Mouse (Mus musculus) small intestine, adult 2 months (tissue): ENCODE measurements around the gene Slc38a3.

ENCODE experiments used
- CTCF ChIP-seq: fragments of 200-500 bp; IDR thresholded peaks from 2 replicates; pipeline ENCODE4 v1.5.1; 2012; ENCODE audit warnings: low read depth, mild to moderate bottlenecking, control low read depth, inconsistent platforms, low read length, moderate library complexity, mixed read lengths; ENCODE audit not compliant: insufficient replicate concordance, insufficient read length; ENCODE audit errors: extremely low read depth
- POLR2A ChIP-seq: fragments of 200-500 bp; IDR thresholded peaks from 2 replicates; pipeline ENCODE4 v1.6.1; 2012; ENCODE audit warnings: low read depth, mild to moderate bottlenecking, control low read depth, inconsistent platforms, low read length, moderate library complexity

GRCm38 (mm10) chr9:107696106-107696479 is 26.8 kb upstream of the Slc38a3 start:
- TF ChIP-seq CTCF = no peak
- no peak for TF ChIP-seq POLR2A
